Mouse (Mus musculus): Measurements from ENCODE around the gene Vps13d. TPM values are rescaled to one million over a fixed set of nuclear protein-coding genes. Genes with fewer than 3 reads are reported as not detected.

The Vps13d gene
- 7.8 and 8.3 TPM in 2 replicates for polyA plus RNA-seq (2015; fragmentation: Nextera tagmentation; extraction: Ambion mirVana)

DNA sequence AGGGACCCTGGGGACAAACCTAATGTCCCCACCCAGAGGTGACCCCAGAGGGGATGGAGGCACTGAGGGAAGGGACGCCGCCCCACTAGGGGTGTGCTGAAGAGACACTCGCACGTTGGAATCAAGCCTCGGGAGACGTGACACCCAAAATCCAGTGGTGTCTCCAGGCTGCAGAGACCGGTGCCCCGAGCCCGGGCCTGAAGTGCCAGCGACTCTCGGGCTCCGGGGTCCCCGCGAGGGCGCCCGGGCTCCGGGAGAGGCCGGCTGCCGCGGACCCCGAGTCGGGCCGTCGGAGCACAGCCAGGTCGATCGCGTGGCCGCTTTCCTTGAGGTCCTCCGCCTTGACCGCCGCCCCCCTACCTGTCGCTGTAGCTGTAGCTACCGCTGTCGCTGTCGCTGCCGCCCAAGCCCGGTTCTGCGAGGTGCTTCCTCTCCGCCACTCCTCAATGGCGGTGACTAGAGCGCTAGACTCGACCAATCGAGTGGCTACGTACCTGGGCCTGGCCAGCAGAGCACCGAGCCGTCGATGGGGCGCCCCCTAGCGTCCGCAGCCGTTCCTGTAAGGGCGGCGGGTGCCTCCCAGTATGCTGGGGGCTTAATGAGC lies at the start of gene Vps13d:
TSS of gene Vps13d (minus strand) at position 447 of the 604 bp plus-strand sequence.
- under 1% methylated on average over 48 of the region's 53 CpGs for WGBS

GRCm38 (mm10) chr4:145242719-145243350 lies 48.0 kb upstream of the Vps13d start:
- Histone ChIP-seq H3K4me3 (replicated peaks) (no peak overlapping the region), H3K36me3 (no peaks in the 10 kb centered on the region), H3K4me2 (no peak overlapping the region), H3K27ac (replicated peaks) (no peak overlapping the region), H3K9me3 (replicated peaks) (no peaks in the 10 kb centered on the region), H3K9ac (replicated peaks) (no peak overlapping the region), H3K4me1 (peaks cover 19% of the 10 kb centered on the region), H3K27me3 (replicated peaks) (peaks cover 20% of the 10 kb centered on the region)
- ATAC-seq (ENCODE audit: low FRiP score) = no peak
- 87% methylated on average over 1 of the region's 1 CpGs for WGBS

More for the DNA sequence above, at the start of gene Vps13d:
- ATAC-seq (ENCODE audit: low FRiP score) = peak; percentile 95
- H3K4me1 ChIP-seq = peaks cover 27% of the 10 kb centered on the region
- peak within 1 kb of the TSS; percentile 87 for H3K4me2 ChIP-seq
- H3K9ac ChIP-seq (replicated peaks) = peak within 1 kb of the TSS; percentile 81
- peak within 1 kb of the TSS; percentile 86 for H3K27ac ChIP-seq (replicated peaks)
- H3K9me3 ChIP-seq (replicated peaks) = no peaks in the 10 kb centered on the region
- peak within 1 kb of the TSS; percentile 89 for H3K4me3 ChIP-seq (replicated peaks)
- peaks cover 10% of the 10 kb centered on the region for H3K36me3 ChIP-seq
- no peaks in the 10 kb centered on the region for H3K27me3 ChIP-seq (replicated peaks)

DNA sequence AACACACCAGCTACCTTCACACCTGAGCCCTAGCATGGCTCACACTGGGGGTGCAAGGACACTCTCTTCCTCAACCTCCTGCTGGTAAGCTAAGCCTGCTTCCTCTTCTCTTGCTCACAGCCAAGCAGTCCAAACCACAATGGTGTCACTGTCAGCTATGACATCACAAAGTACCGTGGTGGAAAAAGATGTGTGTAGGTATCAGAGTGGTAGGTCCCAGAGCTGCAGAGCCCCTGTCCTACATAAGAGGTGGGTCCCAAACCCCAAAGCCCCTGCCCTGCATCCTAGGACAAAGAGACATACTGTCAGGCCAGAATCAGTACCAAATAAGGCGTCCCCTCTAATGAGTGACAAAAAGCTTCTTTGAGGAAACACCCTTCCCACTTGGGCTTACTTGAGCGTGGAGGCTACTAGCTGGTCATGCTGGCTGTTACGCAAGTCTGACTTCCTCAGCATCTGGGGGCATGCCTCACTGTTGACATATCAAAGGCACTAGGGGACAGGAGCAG lies 46.0 kb upstream of the Vps13d start:
- H3K9me3 ChIP-seq (replicated peaks) = no peaks in the 10 kb centered on the region
- H3K36me3 ChIP-seq = no peaks in the 10 kb centered on the region
- peaks cover 7% of the 10 kb centered on the region; the same call in 1 of the 2 replicates for H3K4me1 ChIP-seq
- H3K27me3 ChIP-seq (replicated peaks) = peaks cover 4% of the 10 kb centered on the region; the same call in 1 of the 2 replicates
- no peak overlapping the region for H3K4me2 ChIP-seq
- no peak overlapping the region for H3K4me3 ChIP-seq (replicated peaks)
- ATAC-seq (ENCODE audit: low FRiP score) = no peak
- no peak overlapping the region for H3K27ac ChIP-seq (replicated peaks)
- H3K9ac ChIP-seq (replicated peaks) = no peak overlapping the region
- 88% methylated on average over 4 of the region's 4 CpGs for WGBS

DNA sequence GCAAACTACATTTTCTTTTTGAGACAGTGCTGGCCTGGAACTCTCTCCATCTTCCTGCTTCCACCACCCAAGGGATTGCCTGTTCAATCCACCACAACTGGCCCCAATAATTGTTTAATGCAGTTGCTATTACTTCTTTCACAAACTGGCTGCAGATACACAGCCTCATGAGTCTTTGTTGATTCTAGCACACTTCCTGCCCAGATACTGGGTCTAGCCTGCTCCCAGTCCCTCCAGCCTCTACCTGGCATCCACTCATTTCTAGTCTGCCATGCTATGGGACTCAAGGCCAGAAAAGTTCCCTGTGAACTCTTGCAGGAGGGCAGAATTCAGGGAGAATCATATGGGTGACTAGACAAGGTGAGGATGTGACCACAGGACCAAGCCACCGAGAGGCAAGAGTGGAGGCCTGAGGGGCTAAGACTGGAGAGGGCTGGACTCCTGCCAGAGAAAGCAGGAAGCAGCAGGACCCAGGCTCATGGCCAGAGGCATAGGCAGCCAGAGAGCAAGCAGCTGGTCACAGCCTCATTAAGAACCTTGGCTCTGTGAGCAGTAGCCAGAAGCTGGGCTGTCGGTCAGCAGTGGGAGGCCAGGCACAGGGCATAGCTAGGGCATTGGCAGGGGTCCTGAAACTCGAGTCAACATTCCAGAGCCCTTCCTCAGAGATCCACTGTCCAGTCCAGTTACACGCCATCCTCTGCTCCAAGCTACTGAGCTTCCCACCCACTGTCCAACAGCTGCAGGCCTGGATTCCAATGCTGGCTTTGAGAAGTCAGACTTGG lies 44.4 kb upstream of the Vps13d start:
- Histone ChIP-seq H3K9me3 (replicated peaks) (no peaks in the 10 kb centered on the region), H3K9ac (replicated peaks) (no peak overlapping the region), H3K36me3 (no peaks in the 10 kb centered on the region), H3K4me1 (peaks cover 5% of the 10 kb centered on the region; the same call in 1 of the 2 replicates), H3K27ac (replicated peaks) (no peak overlapping the region; the same call in 1 of the 2 replicates), H3K4me3 (replicated peaks) (no peak overlapping the region), H3K27me3 (replicated peaks) (no peaks in the 10 kb centered on the region), H3K4me2 (no peak overlapping the region)
- 34% methylated on average over 4 of the region's 4 CpGs for WGBS
- peak; percentile 46; the same call in 1 of the 2 replicates for ATAC-seq (ENCODE audit: low FRiP score)

GRCm38 (mm10) chr4:145236027-145236426 lies 41.2 kb upstream of the Vps13d start:
- Histone ChIP-seq H3K4me3 (replicated peaks) (no peak overlapping the region), H3K36me3 (no peaks in the 10 kb centered on the region), H3K27ac (replicated peaks) (no peak overlapping the region), H3K4me1 (peaks cover 5% of the 10 kb centered on the region; the same call in 1 of the 2 replicates), H3K9me3 (replicated peaks) (no peaks in the 10 kb centered on the region), H3K4me2 (no peak overlapping the region), H3K9ac (replicated peaks) (no peak overlapping the region), H3K27me3 (replicated peaks) (no peaks in the 10 kb centered on the region)
- 88% methylated on average over 7 of the region's 7 CpGs for WGBS
- no peak for ATAC-seq (ENCODE audit: low FRiP score)

DNA sequence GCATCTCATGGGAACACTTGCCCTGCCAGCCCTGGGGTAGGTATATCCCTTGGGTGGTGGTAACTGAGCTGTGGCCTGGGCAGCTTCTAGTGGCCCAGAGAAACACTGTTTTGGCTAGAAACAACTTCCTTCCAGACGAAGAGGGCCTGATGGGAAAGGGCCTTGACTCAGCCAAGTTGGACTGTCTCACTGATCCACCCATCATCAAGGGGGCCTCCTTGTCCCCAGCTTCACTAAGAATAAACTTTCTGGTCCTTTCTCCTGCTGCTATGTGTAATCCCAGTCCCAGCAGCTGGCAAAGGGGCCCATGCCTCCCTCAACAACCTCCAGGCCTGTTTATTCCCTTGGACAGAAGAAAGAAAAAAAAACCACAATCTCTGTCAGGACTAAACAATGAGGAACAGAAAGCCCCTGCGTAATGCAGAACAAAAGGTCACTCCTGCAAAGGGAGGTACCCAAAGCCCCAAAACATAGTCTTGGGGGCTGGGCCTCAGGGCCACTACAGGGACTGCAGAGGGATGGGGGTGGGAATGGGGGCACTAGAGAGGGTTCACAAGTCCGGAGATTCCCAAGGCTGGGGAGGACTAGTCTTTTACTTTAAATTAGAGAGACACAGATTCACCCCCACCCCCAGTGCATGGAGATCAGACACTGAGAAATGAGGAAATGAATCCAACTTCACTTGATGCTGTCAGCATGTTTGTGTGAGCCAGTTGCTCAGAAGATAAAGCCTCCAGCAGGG lies 38.9 kb upstream of the Vps13d start:
- H3K4me2 ChIP-seq = no peak overlapping the region
- H3K4me3 ChIP-seq (replicated peaks) = no peak overlapping the region
- WGBS = 26% methylated on average over 3 of the region's 3 CpGs
- no peaks in the 10 kb centered on the region for H3K36me3 ChIP-seq
- H3K9me3 ChIP-seq (replicated peaks) = no peaks in the 10 kb centered on the region
- H3K27ac ChIP-seq (replicated peaks) = no peak overlapping the region
- no peak for ATAC-seq (ENCODE audit: low FRiP score)
- H3K9ac ChIP-seq (replicated peaks) = no peak overlapping the region
- no peaks in the 10 kb centered on the region for H3K4me1 ChIP-seq
- no peaks in the 10 kb centered on the region for H3K27me3 ChIP-seq (replicated peaks)

DNA sequence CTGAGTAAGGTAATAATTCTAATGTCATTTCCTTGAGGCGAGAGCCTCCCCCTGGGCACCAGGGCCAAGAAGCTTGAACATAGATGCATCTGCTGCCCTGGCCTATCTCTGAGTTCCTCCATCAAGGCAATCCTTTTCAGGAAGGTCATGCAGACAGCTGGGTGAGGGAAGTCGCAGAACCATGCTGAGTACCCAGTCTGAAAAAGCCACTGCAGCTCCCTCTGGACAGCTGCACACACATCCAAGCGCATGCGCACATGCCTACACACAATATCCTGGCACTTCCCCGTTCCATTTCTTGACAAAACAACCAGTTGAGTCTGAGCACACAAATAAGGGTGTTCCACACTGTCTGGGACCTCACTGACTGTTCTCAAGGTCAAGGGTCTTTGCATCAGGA lies 36.9 kb upstream of the Vps13d start:
- no peaks in the 10 kb centered on the region for H3K4me1 ChIP-seq
- H3K27me3 ChIP-seq (replicated peaks) = no peaks in the 10 kb centered on the region
- no peak for ATAC-seq (ENCODE audit: low FRiP score)
- no peak overlapping the region for H3K9ac ChIP-seq (replicated peaks)
- no peaks in the 10 kb centered on the region for H3K9me3 ChIP-seq (replicated peaks)
- H3K4me3 ChIP-seq (replicated peaks) = no peak overlapping the region
- H3K36me3 ChIP-seq = no peaks in the 10 kb centered on the region
- H3K27ac ChIP-seq (replicated peaks) = no peak overlapping the region
- WGBS = 86% methylated on average over 5 of the region's 5 CpGs
- H3K4me2 ChIP-seq = no peak overlapping the region

GRCm38 (mm10) chr4:145230647-145231046 lies 35.8 kb upstream of the Vps13d start:
- Histone ChIP-seq H3K9ac (replicated peaks) (no peak overlapping the region), H3K27ac (replicated peaks) (no peak overlapping the region), H3K4me3 (replicated peaks) (no peak overlapping the region), H3K9me3 (replicated peaks) (no peaks in the 10 kb centered on the region), H3K4me2 (no peak overlapping the region), H3K36me3 (no peaks in the 10 kb centered on the region), H3K4me1 (no peaks in the 10 kb centered on the region), H3K27me3 (replicated peaks) (no peaks in the 10 kb centered on the region)
- ATAC-seq (ENCODE audit: low FRiP score) = no peak
- WGBS = 88% methylated on average over 2 of the region's 2 CpGs

- Histone ChIP-seq H3K4me1 (no peaks in the 10 kb centered on the region), H3K4me3 (replicated peaks) (no peak overlapping the region), H3K9ac (replicated peaks) (no peak overlapping the region), H3K4me2 (no peak overlapping the region), H3K36me3 (no peaks in the 10 kb centered on the region), H3K9me3 (replicated peaks) (no peaks in the 10 kb centered on the region), H3K27ac (replicated peaks) (no peak overlapping the region), H3K27me3 (replicated peaks) (no peaks in the 10 kb centered on the region)
- no peak for ATAC-seq (ENCODE audit: low FRiP score)
- WGBS = 92% methylated on average over 5 of the region's 5 CpGs
Measured at GRCm38 (mm10) chr4:145229524-145230163, 34.8 kb upstream of the Vps13d start.

GRCm38 (mm10) chr4:145229051-145229450 lies 34.2 kb upstream of the Vps13d start:
- ATAC-seq (ENCODE audit: low FRiP score) = no peak
- Histone ChIP-seq H3K4me3 (replicated peaks) (no peak overlapping the region), H3K36me3 (no peaks in the 10 kb centered on the region), H3K9me3 (replicated peaks) (no peaks in the 10 kb centered on the region), H3K27ac (replicated peaks) (no peak overlapping the region), H3K27me3 (replicated peaks) (no peaks in the 10 kb centered on the region), H3K9ac (replicated peaks) (no peak overlapping the region), H3K4me2 (no peak overlapping the region), H3K4me1 (no peaks in the 10 kb centered on the region)
- WGBS = 95% methylated on average over 6 of the region's 6 CpGs

- Histone ChIP-seq H3K27me3 (replicated peaks) (no peaks in the 10 kb centered on the region), H3K4me3 (replicated peaks) (no peak overlapping the region), H3K4me2 (no peak overlapping the region), H3K9me3 (replicated peaks) (no peaks in the 10 kb centered on the region), H3K4me1 (no peaks in the 10 kb centered on the region), H3K27ac (replicated peaks) (no peak overlapping the region), H3K36me3 (no peaks in the 10 kb centered on the region), H3K9ac (replicated peaks) (no peak overlapping the region)
- ATAC-seq (ENCODE audit: low FRiP score) = no peak
- WGBS = 96% methylated on average over 4 of the region's 4 CpGs
Measured at GRCm38 (mm10) chr4:145224613-145225012, 29.8 kb upstream of the Vps13d start.

Data from neural tube, embryonic 15.5 days (tissue).